Mouse (Mus musculus): ENCODE data around the gene Adsl.
"Not testable (repeated sequence)": the region's sequence is repeated elsewhere in the genome, so short reads cannot be mapped to it uniquely, and the experiment has no call there.

Adsl gene

GRCm38 (mm10) chr15:80948145-80949135 is at the start of gene Adsl:
Adsl (plus strand) TSS chr15:80948490.
- in situ Hi-C loops (cut with MboI; ENCODE audit: low sequenced_read_pairs), result no loop called here

GRCm38 (mm10) chr15:80899806-80900205 is 48.5 kb upstream of the Adsl start:
- in situ Hi-C loops (cut with MboI; ENCODE audit: low sequenced_read_pairs), result no loop called here

- in situ Hi-C loops (cut with MboI; ENCODE audit: low sequenced_read_pairs), result no loop called here
Observed at GRCm38 (mm10) chr15:80901806-80902513, 46.3 kb upstream of the Adsl start.

DNA sequence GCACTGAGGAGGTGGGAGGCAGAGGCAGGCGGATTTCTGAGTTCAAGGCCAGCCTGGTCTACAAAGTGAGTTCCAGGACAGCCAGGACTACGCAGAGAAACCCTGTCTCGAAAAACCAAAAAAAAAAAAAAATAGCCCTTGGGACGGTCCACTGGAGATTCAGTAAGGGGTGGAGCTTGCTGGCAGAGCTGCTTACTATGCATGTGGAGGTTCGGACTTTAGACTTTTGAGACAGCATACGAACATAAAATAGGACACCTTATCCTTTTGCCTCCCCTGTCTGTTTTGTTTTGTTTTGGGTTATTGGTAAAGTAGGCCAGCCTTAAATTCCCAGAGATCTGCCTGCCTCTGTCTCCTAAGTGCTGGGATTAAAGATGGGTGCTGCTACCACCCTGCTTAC is 43.5 kb upstream of the Adsl start:
- in situ Hi-C loops (cut with MboI; ENCODE audit: low sequenced_read_pairs), result not testable (repeated sequence)

- in situ Hi-C loops (cut with MboI; ENCODE audit: low sequenced_read_pairs), result no loop called here
Observed at GRCm38 (mm10) chr15:80910183-80910582, 38.1 kb upstream of the Adsl start.

DNA sequence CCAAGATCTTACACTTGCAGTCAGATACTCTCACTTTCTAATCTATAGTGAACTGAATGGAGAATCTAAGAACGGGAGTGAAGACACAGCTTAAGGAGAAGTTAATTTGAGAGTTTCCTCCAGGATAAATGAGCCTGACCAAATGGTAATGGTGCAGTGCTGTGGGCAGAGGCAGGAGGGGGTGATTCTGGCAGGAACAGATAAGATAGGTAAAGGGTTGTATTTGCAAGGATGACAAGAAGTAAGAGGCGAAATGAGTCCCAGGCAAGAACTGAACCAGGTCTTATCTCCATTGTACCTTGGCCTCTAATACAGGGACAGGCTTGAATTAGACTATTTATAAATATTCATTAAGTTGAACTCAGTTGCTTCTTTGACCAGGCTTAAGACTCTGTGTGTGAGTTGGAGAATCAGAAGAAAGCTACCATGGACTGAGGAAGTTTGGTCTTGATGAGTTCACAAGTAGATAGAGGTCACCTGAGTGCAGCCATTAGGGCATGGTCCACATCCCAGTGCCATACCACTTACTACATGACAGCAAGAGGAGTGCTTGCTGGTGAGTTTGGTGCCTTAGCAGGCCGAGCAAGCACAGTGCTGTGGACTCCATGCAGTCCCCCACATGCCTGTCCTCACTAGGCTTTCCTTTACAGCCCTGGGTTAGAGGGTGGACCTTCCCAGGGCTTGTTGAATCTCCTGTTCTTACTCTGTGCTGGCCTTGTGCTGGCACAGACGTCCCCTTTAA is 37.3 kb upstream of the Adsl start:
- in situ Hi-C loops (cut with MboI; ENCODE audit: low sequenced_read_pairs), result no loop called here

DNA sequence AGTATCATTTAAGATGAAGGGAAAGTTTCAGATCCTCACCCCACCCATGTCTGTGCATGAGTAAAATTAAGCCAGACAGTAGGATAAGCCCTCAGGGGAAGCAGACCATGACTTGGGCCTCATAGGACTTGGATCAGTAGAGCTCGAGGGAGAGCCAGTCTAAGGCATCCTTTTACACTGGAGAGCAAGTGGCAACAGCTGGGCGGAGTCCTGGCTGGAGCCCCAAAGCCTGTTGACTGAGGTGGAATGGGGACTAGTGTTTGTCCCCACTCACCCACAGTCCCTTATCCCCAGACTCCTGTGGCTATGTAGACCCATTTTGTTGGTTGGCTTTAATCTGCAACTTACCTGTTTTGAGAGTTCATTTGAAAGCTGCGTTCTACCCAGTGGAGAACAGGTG is 36.1 kb upstream of the Adsl start:
- in situ Hi-C loops (cut with MboI; ENCODE audit: low sequenced_read_pairs), result no loop called here

DNA sequence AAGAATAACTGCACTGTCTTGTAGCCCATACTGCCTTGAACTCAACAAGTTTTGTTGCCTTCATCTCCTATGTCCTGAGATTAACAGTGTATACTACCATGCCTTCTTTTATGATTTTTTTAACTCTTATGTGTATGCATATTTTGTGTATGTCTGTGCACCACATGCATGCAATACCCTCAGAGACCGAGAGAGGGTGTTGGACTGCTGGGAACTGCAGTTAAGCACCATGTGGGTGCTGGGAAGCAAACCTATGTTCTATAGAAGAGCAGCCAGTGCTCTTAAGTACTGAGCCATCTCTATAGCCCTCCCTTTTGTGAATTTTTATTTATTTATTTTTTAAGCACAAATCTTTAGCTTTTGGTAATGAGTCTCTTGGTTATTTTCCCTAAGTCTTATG is 34.5 kb upstream of the Adsl start:
- in situ Hi-C loops (cut with MboI; ENCODE audit: low sequenced_read_pairs), result no loop called here

DNA sequence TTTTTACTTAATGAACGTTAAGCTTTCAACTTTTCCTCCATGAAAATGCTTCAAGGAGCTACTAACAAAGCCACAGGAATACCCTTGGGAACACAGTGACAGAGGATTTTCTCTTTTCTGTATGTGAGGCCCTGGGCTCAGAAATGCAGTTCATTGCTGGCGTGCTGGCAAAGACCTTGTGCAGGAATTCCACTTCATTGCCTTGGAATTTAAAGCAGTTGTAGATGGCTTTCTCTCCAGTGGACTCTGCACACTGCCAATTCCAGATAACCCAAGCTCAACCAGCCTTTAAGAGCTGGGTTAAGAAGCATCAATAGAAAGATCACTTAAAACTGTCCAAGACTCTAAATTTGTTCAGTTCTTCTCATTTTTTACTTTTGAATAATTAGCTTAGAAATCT is 32.4 kb upstream of the Adsl start:
- in situ Hi-C loops (cut with MboI; ENCODE audit: low sequenced_read_pairs), result no loop called here

DNA sequence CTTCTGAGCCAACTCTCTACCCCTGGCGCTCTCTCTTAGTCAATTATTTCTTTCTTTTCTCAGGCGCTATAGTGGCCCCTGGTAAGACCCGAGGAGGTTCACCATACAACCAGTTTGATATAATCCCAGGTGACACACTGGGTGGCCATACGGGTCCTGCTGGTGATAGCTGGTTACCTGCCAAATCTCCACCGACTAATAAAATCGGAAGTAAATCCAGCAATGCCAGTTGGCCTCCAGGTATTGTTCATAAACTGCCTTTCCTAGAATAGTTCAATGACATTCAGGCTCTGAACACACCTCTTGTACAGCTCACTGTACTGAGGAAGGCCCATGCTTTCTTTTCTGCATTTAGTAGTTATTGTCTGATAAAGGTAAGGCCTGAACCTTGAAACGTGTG is 31.7 kb upstream of the Adsl start:
- in situ Hi-C loops (cut with MboI; ENCODE audit: low sequenced_read_pairs), result no loop called here

- in situ Hi-C loops (cut with MboI; ENCODE audit: low sequenced_read_pairs), result no loop called here
Observed at GRCm38 (mm10) chr15:80920346-80920745, 27.9 kb upstream of the Adsl start.

DNA sequence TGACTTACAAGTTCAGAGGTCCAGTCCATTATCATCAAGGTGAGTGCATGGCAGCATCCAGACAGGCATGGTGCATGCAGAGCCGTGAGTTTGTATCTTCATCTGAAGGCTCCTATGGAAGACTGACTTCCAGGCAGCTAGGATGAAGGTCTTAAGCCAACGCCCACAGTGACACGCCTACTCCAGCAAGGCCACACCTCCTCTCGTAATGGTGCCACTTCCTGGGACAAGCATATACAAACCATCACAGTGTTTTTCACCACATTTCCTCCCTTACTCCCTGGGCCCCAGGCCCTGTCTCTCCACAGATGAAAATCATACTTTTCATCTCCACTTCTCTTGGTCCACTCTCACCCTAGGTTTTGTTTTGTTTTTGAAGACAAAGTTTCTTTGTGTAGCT is 26.5 kb upstream of the Adsl start:
- in situ Hi-C loops (cut with MboI; ENCODE audit: low sequenced_read_pairs), result no loop called here

DNA sequence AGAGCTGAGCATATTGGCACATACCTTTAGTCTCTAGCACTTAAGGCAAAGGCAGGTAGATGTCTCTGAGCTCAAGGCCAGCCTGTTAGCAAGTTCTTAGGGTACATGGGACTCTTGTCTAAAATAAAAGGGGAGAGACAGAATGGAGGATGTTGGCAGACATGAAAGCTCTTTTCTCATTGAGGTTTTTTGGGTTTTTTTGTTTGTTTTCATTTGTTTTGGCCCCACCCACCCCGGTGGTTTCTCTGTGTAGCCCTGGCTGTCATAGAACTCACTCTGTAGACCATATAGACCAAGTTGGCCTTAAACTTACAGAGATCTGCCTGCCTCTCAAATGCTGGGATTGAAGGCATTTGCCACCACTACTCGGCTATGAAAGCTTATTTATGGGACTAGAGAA is 24.1 kb upstream of the Adsl start:
- in situ Hi-C loops (cut with MboI; ENCODE audit: low sequenced_read_pairs), result no loop called here

GRCm38 (mm10) chr15:80928811-80929355 is 19.4 kb upstream of the Adsl start:
- in situ Hi-C loops (cut with MboI; ENCODE audit: low sequenced_read_pairs), result no loop called here

DNA sequence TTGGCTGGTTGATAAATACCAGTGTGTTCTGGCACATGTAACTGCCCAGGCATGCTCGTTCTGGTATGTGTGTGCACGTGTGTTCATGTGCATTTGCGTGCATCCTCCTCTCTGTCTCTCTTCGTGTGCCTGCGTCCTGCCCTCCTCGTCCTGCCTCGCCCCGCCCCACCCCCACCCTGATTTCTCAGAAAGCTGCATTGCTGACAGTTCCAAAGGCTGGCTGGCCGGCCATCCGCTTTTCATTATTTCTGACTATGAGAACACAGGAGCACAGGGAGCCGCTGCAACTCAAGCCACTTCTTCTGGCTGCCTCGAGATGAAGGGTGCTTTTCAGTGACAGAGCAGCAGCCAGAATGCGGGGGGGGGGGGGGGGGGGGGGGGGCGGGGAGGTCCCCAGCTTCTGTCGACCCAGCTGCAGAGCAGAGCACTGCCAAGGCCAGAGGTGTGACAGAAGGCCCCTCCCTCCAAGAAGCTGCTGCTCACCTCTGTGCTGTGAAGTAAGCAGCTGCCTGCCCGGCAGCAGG is 18.2 kb upstream of the Adsl start:
- in situ Hi-C loops (cut with MboI; ENCODE audit: low sequenced_read_pairs), result no loop called here

- in situ Hi-C loops (cut with MboI; ENCODE audit: low sequenced_read_pairs), result not testable (repeated sequence)
Observed at GRCm38 (mm10) chr15:80930676-80931320, 17.5 kb upstream of the Adsl start.

GRCm38 (mm10) chr15:80931345-80931960 is 16.8 kb upstream of the Adsl start:
- in situ Hi-C loops (cut with MboI; ENCODE audit: low sequenced_read_pairs), result no loop called here

- in situ Hi-C loops (cut with MboI; ENCODE audit: low sequenced_read_pairs), result no loop called here
Observed at GRCm38 (mm10) chr15:80934841-80935240, 13.4 kb upstream of the Adsl start.

DNA sequence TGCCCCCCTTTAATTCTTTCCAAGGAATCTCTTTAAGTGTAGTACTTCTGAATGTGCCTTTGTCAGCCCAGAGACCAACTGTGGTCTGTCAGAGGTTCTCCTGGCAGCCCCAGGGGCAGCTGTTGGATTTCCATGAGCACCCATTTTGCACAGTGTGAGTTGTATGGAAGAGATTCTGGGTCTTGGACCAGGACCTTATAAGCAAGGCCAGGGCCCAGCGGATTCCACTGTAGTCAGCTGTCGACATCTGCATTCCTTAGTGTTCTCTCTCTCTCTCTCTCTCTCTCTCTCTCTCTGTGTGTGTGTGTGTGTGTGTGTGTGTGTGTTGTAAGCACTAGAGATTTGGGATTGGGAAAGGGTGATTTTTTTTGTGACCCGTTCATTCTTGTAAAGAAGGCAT is 11.6 kb upstream of the Adsl start:
- in situ Hi-C loops (cut with MboI; ENCODE audit: low sequenced_read_pairs), result no loop called here

DNA sequence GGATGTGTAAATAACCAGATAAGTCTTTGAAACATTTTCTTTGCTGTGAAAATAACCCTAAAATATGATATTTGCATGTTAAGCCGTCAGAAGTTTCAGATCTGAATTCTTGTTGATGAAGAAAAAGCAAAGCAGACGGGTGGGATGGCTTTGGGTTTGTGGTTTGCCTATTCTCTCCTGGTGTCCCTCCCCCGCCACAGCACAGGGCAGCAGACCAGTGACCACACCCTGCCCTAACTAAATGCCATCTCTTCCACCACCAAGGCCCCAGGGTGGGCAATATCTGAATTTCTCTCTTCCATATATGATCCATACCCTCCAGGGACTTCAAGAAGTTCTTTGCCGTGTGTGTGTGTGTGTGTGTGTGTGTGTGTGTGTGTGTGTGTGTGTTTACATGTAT is 9.7 kb upstream of the Adsl start:
- in situ Hi-C loops (cut with MboI; ENCODE audit: low sequenced_read_pairs), result no loop called here
